Mouse (Mus musculus) layer of hippocampus, adult 8-10 months (tissue): ENCODE measurements around the gene Id1. TPM values are rescaled to one million over a fixed set of nuclear protein-coding genes. Genes with fewer than 3 reads are reported as not detected.

Experiments
- DNase-seq, 2 experiments: peaks; one replicate each; pipeline ENCODE4 v3.0.0; 2022; ENCODE audit warnings: low spot score in 2 of 2
- total RNA-seq, 4 experiments: library from RNA; stranded (reverse); gene quantifications; 2 replicates each; pipeline ENCODE4 v1.2.4; 2022

Gene Id1
- total RNA-seq: 10 to 100 TPM; 18.1 to 24.9 (median 22.5) TPM

GRCm38 (mm10) chr2:152736090-152736601 is at the start of gene Id1:
Gene Id1, plus strand, starts transcription at chr2:152736251.
- DNase-seq: peak; percentile 50 to 53

GRCm38 (mm10) chr2:152686399-152686798 is 49.7 kb upstream of the Id1 start:
- no peak for DNase-seq

GRCm38 (mm10) chr2:152686806-152687267 is 49.2 kb upstream of the Id1 start, which contains the start of gene Mcts2:
Gene Mcts2, plus strand, starts transcription at chr2:152687035.
- DNase-seq: peak; percentile 93 to 95

- DNase-seq: no peak
Measured at GRCm38 (mm10) chr2:152691564-152692217, 44.4 kb upstream of the Id1 start.

GRCm38 (mm10) chr2:152693233-152693632 is 42.8 kb upstream of the Id1 start:
- peak in 1 of 2 experiments; percentile 63 for DNase-seq

- no peak for DNase-seq
Measured at GRCm38 (mm10) chr2:152693735-152694134, 42.3 kb upstream of the Id1 start.

- no peak for DNase-seq
Measured at GRCm38 (mm10) chr2:152694708-152695107, 41.3 kb upstream of the Id1 start.

GRCm38 (mm10) chr2:152696016-152696415 is 40.0 kb upstream of the Id1 start:
- no peak for DNase-seq

- DNase-seq: peak; percentile 79 to 93
Measured at GRCm38 (mm10) chr2:152696476-152697164, 39.4 kb upstream of the Id1 start.

- no peak for DNase-seq
Measured at GRCm38 (mm10) chr2:152700138-152700537, 35.9 kb upstream of the Id1 start.

- no peak for DNase-seq
Measured at GRCm38 (mm10) chr2:152700725-152701124, 35.3 kb upstream of the Id1 start.

- DNase-seq: no peak
Measured at GRCm38 (mm10) chr2:152703596-152704255, 32.3 kb upstream of the Id1 start.

- no peak for DNase-seq
Measured at GRCm38 (mm10) chr2:152704256-152704605, 31.8 kb upstream of the Id1 start.

- no peak for DNase-seq
Measured at GRCm38 (mm10) chr2:152704811-152705370, 31.2 kb upstream of the Id1 start.

GRCm38 (mm10) chr2:152705993-152706571 is 30.0 kb upstream of the Id1 start:
- DNase-seq: peak; percentile 49 to 59

GRCm38 (mm10) chr2:152707186-152707585 is 28.9 kb upstream of the Id1 start:
- DNase-seq: no peak

- peak; percentile 66 to 67 for DNase-seq
Measured at GRCm38 (mm10) chr2:152707627-152708026, 28.4 kb upstream of the Id1 start.

GRCm38 (mm10) chr2:152709066-152709465 is 27.0 kb upstream of the Id1 start:
- DNase-seq: no peak

GRCm38 (mm10) chr2:152716241-152716772 is 19.7 kb upstream of the Id1 start:
- DNase-seq: no peak

GRCm38 (mm10) chr2:152717652-152718051 is 18.4 kb upstream of the Id1 start:
- no peak for DNase-seq

- DNase-seq: no peak
Measured at GRCm38 (mm10) chr2:152718076-152718475, 18.0 kb upstream of the Id1 start.
